Comparison of ENCODE assay signal across 37 mouse cellular contexts in genomic region chr3:153941613-153942012, GRCm38 (mm10). TPM values are rescaled to one million over a fixed set of nuclear protein-coding genes. Genes with fewer than 3 reads are reported as not detected.
DNase-seq lines count a peak whose midpoint lies in the region; ATAC-seq and TF ChIP-seq lines count a peak whose summit lies in the region.
"Had no signal": no experiment of that assay in that cellular context is flagged by ENCODE, and none has a peak within 500 bp of the region (broad histone marks: within the 10 kb centered on the region; RNA-seq: fewer than 3 reads in every experiment).

No protein-coding gene starts in this region.

- no peaks in the 10 kb centered on the region for H3K27me3 ChIP-seq in heart, adult 2 months (ENCODE audit: control insufficient read depth, insufficient read depth, low read length)
- H3K27me3 ChIP-seq in heart, embryonic 11.5 days (ENCODE audit: control insufficient read depth, insufficient read depth, low read length): no peaks in the 10 kb centered on the region
- H3K27me3 ChIP-seq in heart, embryonic 13.5 days (replicated peaks): no peaks in the 10 kb centered on the region
- H3K27me3 ChIP-seq: embryonic facial prominence, embryonic 15.5 days; forebrain, embryonic 12.5 days; limb, embryonic 15.5 days; liver, embryonic 13.5 days; megakaryocyte, embryonic 14.5 days; midbrain, embryonic 12.5 days; neural tube, embryonic 13.5 days had no signal

- peak overlapping the region; percentile 8; the same call in 1 of the 2 replicates for H3K4me3 ChIP-seq in heart, adult 2 months
- H3K4me3 ChIP-seq in heart, embryonic 11.5 days (ENCODE audit: low read depth, low read length): no peak overlapping the region
- H3K4me3 ChIP-seq in heart, embryonic 13.5 days: no peak overlapping the region
- H3K4me3 ChIP-seq: embryonic facial prominence, embryonic 10.5 days; embryonic facial prominence, embryonic 15.5 days; forebrain, embryonic 12.5 days; limb, embryonic 10.5 days; limb, embryonic 15.5 days; liver, embryonic 13.5 days; megakaryocyte, embryonic 14.5 days; midbrain, embryonic 12.5 days; myocyte; neural tube, embryonic 13.5 days had no signal

- TF ChIP-seq EP300 in heart, adult 2 months (IDR thresholded peaks at IDR 0.05; ENCODE audit: insufficient read depth, low read depth, low read length): no peak

- peak overlapping the region; percentile 94 for H3K27ac ChIP-seq in heart, adult 2 months
- no peak overlapping the region for H3K27ac ChIP-seq in heart, embryonic 11.5 days (ENCODE audit: low read depth, low read length)
- H3K27ac ChIP-seq in heart, embryonic 13.5 days (replicated peaks): no peak overlapping the region
- H3K27ac ChIP-seq: embryonic facial prominence, embryonic 10.5 days; embryonic facial prominence, embryonic 15.5 days; forebrain, embryonic 12.5 days; hindbrain, embryonic 14.5 days; limb, embryonic 10.5 days; limb, embryonic 15.5 days; liver, embryonic 13.5 days; midbrain, embryonic 12.5 days; neural tube, embryonic 13.5 days had no signal

- no peak overlapping the region for H3K9ac ChIP-seq in heart, adult 2 months (ENCODE audit: low read depth, low read length)
- H3K9ac ChIP-seq in heart, embryonic 11.5 days (ENCODE audit: low read depth, low read length): no peak overlapping the region
- 0 out of 2 replicates have a peak overlapping the region, but pooled peaks have one; percentile 10 for H3K9ac ChIP-seq in heart, embryonic 13.5 days
- H3K9ac ChIP-seq: embryonic facial prominence, embryonic 15.5 days; forebrain, embryonic 12.5 days; hindbrain, embryonic 14.5 days; limb, embryonic 15.5 days; liver, embryonic 13.5 days; midbrain, embryonic 12.5 days; neural tube, embryonic 13.5 days had no signal

- H3K4me1 ChIP-seq in heart, adult 2 months (ENCODE audit: control insufficient read depth, insufficient read depth, low read length): peaks cover 5% of the 10 kb centered on the region
- peaks cover 9% of the 10 kb centered on the region for H3K4me1 ChIP-seq in heart, embryonic 11.5 days (ENCODE audit: control insufficient read depth, insufficient read depth, low read length)
- peaks cover 38% of the 10 kb centered on the region for H3K4me1 ChIP-seq in heart, embryonic 13.5 days

- H3K9me3 ChIP-seq in heart, embryonic 11.5 days (replicated peaks; ENCODE audit: control insufficient read depth, low read length): no peaks in the 10 kb centered on the region
- no peaks in the 10 kb centered on the region for H3K9me3 ChIP-seq in heart, embryonic 13.5 days
- H3K9me3 ChIP-seq: embryonic facial prominence, embryonic 10.5 days; embryonic facial prominence, embryonic 15.5 days; forebrain, embryonic 12.5 days; limb, embryonic 10.5 days; limb, embryonic 15.5 days; liver, embryonic 13.5 days; megakaryocyte, embryonic 14.5 days; midbrain, embryonic 12.5 days; neural tube, embryonic 13.5 days had no signal

- WGBS in heart, adult 2 months: 71% methylated on average over 13 of the region's 13 CpGs
- WGBS in heart, embryonic 11.5 days (ENCODE audit: insufficient replicate concordance): 92% methylated on average over 13 of the region's 13 CpGs
- 86% methylated on average over 13 of the region's 13 CpGs for WGBS in heart, embryonic 13.5 days

- H3K79me2 ChIP-seq in heart, adult 2 months (replicated peaks; ENCODE audit: control insufficient read depth, insufficient read depth, low read length): no peaks in the 10 kb centered on the region; the same call in 1 of the 2 replicates

- TF ChIP-seq POLR2A in heart, adult 2 months (IDR thresholded peaks at IDR 0.05; ENCODE audit: insufficient read depth, low read depth, low read length): no peak

- peak; percentile 15 for DNase-seq in gastrocnemius, adult 18-20 months (ENCODE audit: low spot score)
- no peak for DNase-seq in gastrocnemius, adult 8-10 months (ENCODE audit: low spot score in 2 of 2)
- peak; percentile 31 to 48 for DNase-seq in heart, adult 2 months
- no peak for DNase-seq in neural tube, embryonic 10.5 days (ENCODE audit: extremely low spot score, low spot score)
- DNase-seq in cerebellum, adult 9-11 months: no peak
- DNase-seq in spleen, postnatal 10 days (ENCODE audit: low spot score in 2 of 2): no peak
- DNase-seq: adrenal gland, adult 2 months; adrenal gland, postnatal 36 days; cerebellum, adult 2 months; cerebellum, postnatal 25 days; kidney, adult 9 months; kidney, postnatal 14 days; layer of hippocampus, adult 9-11 months; liver, embryonic 13.5 days; lung, adult 18-20 months; lung, postnatal 4 days; right cerebral cortex, postnatal 14 days; thymus, postnatal 25 days had no signal

- no peak for TF ChIP-seq CTCF in heart, adult 2 months (IDR thresholded peaks at IDR 0.05)

- intact Hi-C loops in heart, adult 2 months (cut with DNase I): no loop called here

- no peak for ATAC-seq in heart, embryonic 11.5 days (replicated peaks; ENCODE audit: insufficient number of reproducible peaks, low FRiP score, low TSS enrichment)
- no peak for ATAC-seq in heart, embryonic 13.5 days (ENCODE audit: extremely low read depth, insufficient number of reproducible peaks, low FRiP score, low TSS enrichment)
- ATAC-seq: activated CD4-positive, CD25-positive, alpha-beta regulatory T cell, adult 4 months; intestine, postnatal 0 days; lung, postnatal 0 days had no signal

- H3K4me2 ChIP-seq in heart, embryonic 11.5 days: no peak overlapping the region
- H3K4me2 ChIP-seq in heart, embryonic 13.5 days: no peak overlapping the region
- H3K4me2 ChIP-seq: embryonic facial prominence, embryonic 15.5 days; forebrain, embryonic 12.5 days; hindbrain, embryonic 14.5 days; limb, embryonic 15.5 days; liver, embryonic 13.5 days; midbrain, embryonic 12.5 days; neural tube, embryonic 13.5 days had no signal

- H3K36me3 ChIP-seq in heart, adult 2 months (ENCODE audit: control insufficient read depth, insufficient read depth, low read length): peaks cover 10% of the 10 kb centered on the region
- H3K36me3 ChIP-seq in heart, embryonic 11.5 days (ENCODE audit: control insufficient read depth, insufficient read depth, low read length): peaks cover 5% of the 10 kb centered on the region
- peaks cover 54% of the 10 kb centered on the region for H3K36me3 ChIP-seq in heart, embryonic 13.5 days

RNA-seq across cellular contexts. Expression of gene Acadm, which starts 2.8 kb away (rescaled TPM):
- total RNA-seq in gastrocnemius, adult 18-20 months (2021): 100 to 1,000 TPM; 316 to 427 TPM
- total RNA-seq in gastrocnemius, adult 8-10 months (2022): 100 to 1,000 TPM; 299 to 345 (median 326) TPM
- total RNA-seq in heart, adult 2 months (2021): 1,000 to 10,000 TPM; 1,125 to 1,306 TPM
- 480 and 876 TPM in 2 replicates for polyA plus RNA-seq in heart, adult 2 months (2012; rRNA removed)
- polyA plus RNA-seq in heart, embryonic 11.5 days (2014; fragmentation: Nextera tagmentation; extraction: Ambion mirVana): 160 and 165 TPM in 2 replicates
- polyA plus RNA-seq in heart, embryonic 13.5 days (2015; fragmentation: Nextera tagmentation; extraction: Ambion mirVana): 179 and 194 TPM in 2 replicates

RNA-seq across cellular contexts. Expression of gene Rabggtb, which starts 28.8 kb away (rescaled TPM):
- 10 to 100 TPM; 51.9 to 61.6 TPM for total RNA-seq in gastrocnemius, adult 18-20 months (2021)
- 10 to 100 TPM; 64.2 to 65.4 (median 64.6) TPM for total RNA-seq in gastrocnemius, adult 8-10 months (2022)
- total RNA-seq in heart, adult 2 months (2021): 10 to 100 TPM; 81.8 to 98.2 TPM
- 48.0 and 89.5 TPM in 2 replicates for polyA plus RNA-seq in heart, adult 2 months (2012; rRNA removed)
- 53.4 and 59.1 TPM in 2 replicates for polyA plus RNA-seq in heart, embryonic 11.5 days (2014; fragmentation: Nextera tagmentation; extraction: Ambion mirVana)
- 50.3 and 55.1 TPM in 2 replicates for polyA plus RNA-seq in heart, embryonic 13.5 days (2015; fragmentation: Nextera tagmentation; extraction: Ambion mirVana)

RNA-seq across cellular contexts. Expression of gene Slc44a5, which starts 31.6 kb away (rescaled TPM):
- total RNA-seq in gastrocnemius, adult 18-20 months (2021): under 1 TPM in 1 of 2 experiments, not detected in 1; 0.05 TPM
- total RNA-seq in gastrocnemius, adult 8-10 months (2022): under 1 TPM in 2 of 4 experiments, not detected in 2; 0.05 to 0.07 TPM
- under 1 TPM in 1 of 2 experiments, not detected in 1; 0.14 TPM for total RNA-seq in heart, adult 2 months (2021)
- polyA plus RNA-seq in heart, adult 2 months (2012; rRNA removed): 0.25 and 0.76 TPM in 2 replicates
- polyA plus RNA-seq in heart, embryonic 11.5 days (2014; fragmentation: Nextera tagmentation; extraction: Ambion mirVana): 1.8 TPM in 2 replicates
- polyA plus RNA-seq in heart, embryonic 13.5 days (2015; fragmentation: Nextera tagmentation; extraction: Ambion mirVana): 0.76 and 0.78 TPM in 2 replicates
- total RNA-seq: adrenal gland, adult 2 months; CH12.LX; granulocyte monocyte progenitor cell, adult 5-6 weeks; heart, postnatal 36 days had no signal
- polyA plus RNA-seq: activated CD4-positive, CD25-positive, alpha-beta regulatory T cell, adult 4 months; myocyte had no signal

RNA-seq across cellular contexts. Expression of gene Msh4, which starts 35.7 kb away (rescaled TPM):
- under 1 TPM in 1 of 2 experiments, not detected in 1; 0.09 TPM for total RNA-seq in gastrocnemius, adult 18-20 months (2021)
- under 1 TPM in 1 of 4 experiments, not detected in 3; 0.11 TPM for total RNA-seq in gastrocnemius, adult 8-10 months (2022)
- under 1 TPM in 1 of 2 experiments, not detected in 1; 0.07 TPM for total RNA-seq in heart, adult 2 months (2021)
- 0.06 TPM in 1 of 2 replicates, not detected in the other for polyA plus RNA-seq in heart, adult 2 months (2012; rRNA removed)
- polyA plus RNA-seq in heart, embryonic 11.5 days (2014; fragmentation: Nextera tagmentation; extraction: Ambion mirVana): 0.09 TPM in 1 of 2 replicates, not detected in the other
- polyA plus RNA-seq in heart, embryonic 13.5 days (2015; fragmentation: Nextera tagmentation; extraction: Ambion mirVana): 0.10 and 0.12 TPM in 2 replicates
- total RNA-seq: granulocyte monocyte progenitor cell, adult 5-6 weeks had no signal
- polyA plus RNA-seq: adrenal gland, adult 2 months; stomach, embryonic 16.5 days had no signal

Comparison
In these comparisons a context has a peak if more than half of its experiments do, and no peak if none do; other contexts are left out.
1. DNase-seq: peak in gastrocnemius, adult 18-20 months (single experiment) and heart, adult 2 months (2 of 2); none in gastrocnemius, adult 8-10 months (0 of 2), neural tube, embryonic 10.5 days (single experiment), cerebellum, adult 9-11 months (single experiment) and spleen, postnatal 10 days (0 of 2).